Mouse (Mus musculus) right cerebral cortex, postnatal 25 days (tissue): ENCODE results near the gene Gm10256.
"Not testable (repeated sequence)": the region's sequence is repeated elsewhere in the genome, so short reads cannot be mapped to it uniquely, and the experiment has no call there.

Experiments used
- DNase-seq: peaks from one replicate; pipeline ENCODE4 v3.0.0; 2022

Gene Gm10256

GRCm38 (mm10) chrY:2830380-2830779, at the start of gene Gm10256, which contains the start of gene Rbmy:
TSS of gene Gm10256 (plus strand) at chrY:2830699.
TSS of gene Rbmy (plus strand) at chrY:2830680.
- DNase-seq, result not testable (repeated sequence)

- DNase-seq, result not testable (repeated sequence)
These were observed 34.4 kb upstream of the Gm10256 start, which contains the start of gene Gm4064 for GRCm38 (mm10) chrY:2796105-2796504. TSS of gene Gm4064 (minus strand) at chrY:2796205.

- DNase-seq, result not testable (repeated sequence)
These were observed 70.2 kb downstream of the Gm10256 start, which contains the start of gene Gm10352 for GRCm38 (mm10) chrY:2900689-2901088. TSS of gene Gm10352 (plus strand) at chrY:2900989.
